Mouse (Mus musculus) MEL (cell line): Measurements from ENCODE around the gene Cabcoco1. TPM values are rescaled to one million over a fixed set of nuclear protein-coding genes. Genes with fewer than 3 reads are reported as not detected.

ENCODE experiments used
- DNase-seq: peaks from one replicate; pipeline ENCODE4 v3.0.0; 2011; ENCODE audit warnings: low read depth, low spot score
- H3K27ac ChIP-seq: 2 replicates; pipeline ENCODE4 v1.5.1; 2012; ENCODE audit warnings: low read depth, mild to moderate bottlenecking, control low read depth, low read length, moderate library complexity; ENCODE audit not compliant: control insufficient read depth
- H3K27me3 ChIP-seq, 2 experiments: fragments of 150-350 bp in 1 of 2; sonication (generic) in 1 of 2; 2 replicates each; pipeline ENCODE4 v1.6.1; 2012; ENCODE audit warnings: low read length in 2 of 2, mild to moderate bottlenecking in 2 of 2, improper control_type of control experiment in 1 of 2, moderate library complexity in 1 of 2; ENCODE audit not compliant: insufficient read depth in 2 of 2, control insufficient read depth in 1 of 2
- H3K36me3 ChIP-seq, 2 experiments: 2 replicates each; pipeline ENCODE4 v1.6.1; 2012 to 2014; ENCODE audit warnings: low read length in 2 of 2, improper control_type of control experiment in 1 of 2, inconsistent platforms in 1 of 2, mild to moderate bottlenecking in 1 of 2; ENCODE audit not compliant: insufficient read depth in 2 of 2, control insufficient read depth in 1 of 2
- H3K4me1 ChIP-seq, 2 experiments: fragments of 150-350 bp in 1 of 2; sonication (generic) in 1 of 2; 2 replicates each; pipeline ENCODE4 v1.6.1; 2012; ENCODE audit warnings: low read length in 2 of 2, improper control_type of control experiment in 1 of 2, mild to moderate bottlenecking in 1 of 2; ENCODE audit not compliant: insufficient read depth in 2 of 2, control insufficient read depth in 1 of 2
- H3K4me3 ChIP-seq, 2 experiments: fragments of 150-350 bp in 1 of 2; sonication (generic) in 1 of 2; 2 replicates each; pipeline ENCODE4 v1.5.1; 2012; ENCODE audit warnings: low read depth in 2 of 2, low read length in 2 of 2, mild to moderate bottlenecking in 2 of 2, moderate library complexity in 2 of 2, control low read depth in 1 of 2, improper control_type of control experiment in 1 of 2; ENCODE audit not compliant: control insufficient read depth in 1 of 2, insufficient read depth in 1 of 2
- H3K79me2 ChIP-seq: 2 replicates; pipeline ENCODE4 v1.6.1; 2012; ENCODE audit warnings: mild to moderate bottlenecking, low read length, moderate library complexity; ENCODE audit not compliant: control insufficient read depth, poor library complexity, insufficient read depth
- H3K9ac ChIP-seq: 2 replicates; pipeline ENCODE4 v1.6.1; 2012; ENCODE audit warnings: low read depth, mild to moderate bottlenecking, control low read depth, low read length, moderate library complexity; ENCODE audit not compliant: control insufficient read depth, poor library complexity, severe bottlenecking
- H3K9me3 ChIP-seq: fragments of 150-350 bp; sonication (generic); replicated peaks from 2 replicates; pipeline ENCODE4 v1.6.1; 2012; ENCODE audit warnings: mild to moderate bottlenecking, low read length, improper control_type of control experiment, moderate library complexity; ENCODE audit not compliant: insufficient read depth
- BHLHE40 ChIP-seq: IDR thresholded peaks from 2 replicates; pipeline ENCODE4 v1.6.1; 2012; ENCODE audit warnings: low read depth, mild to moderate bottlenecking, inconsistent platforms, low read length, improper control_type of control experiment, borderline replicate concordance
- CHD1 ChIP-seq: IDR thresholded peaks from 2 replicates; pipeline ENCODE4 v1.6.1; 2012; ENCODE audit warnings: low read depth, mild to moderate bottlenecking, inconsistent platforms, low read length, improper control_type of control experiment
- ELF1 ChIP-seq: IDR thresholded peaks from 2 replicates; pipeline ENCODE4 v1.6.1; 2014; ENCODE audit warnings: low read depth, mild to moderate bottlenecking, inconsistent platforms, low read length, improper control_type of control experiment, moderate library complexity
- ETS1 ChIP-seq: IDR thresholded peaks from 2 replicates; pipeline ENCODE4 v1.6.1; 2012; ENCODE audit warnings: low read depth, mild to moderate bottlenecking, inconsistent platforms, low read length, improper control_type of control experiment, moderate library complexity
- GATA1 ChIP-seq: IDR thresholded peaks from 2 replicates; pipeline ENCODE4 v1.6.1; 2011; ENCODE audit warnings: low read depth, low read length, improper control_type of control experiment
- MAZ ChIP-seq: IDR thresholded peaks from 2 replicates; pipeline ENCODE4 v1.6.1; 2012; ENCODE audit warnings: low read depth, mild to moderate bottlenecking, inconsistent platforms, low read length, improper control_type of control experiment
- MEF2A ChIP-seq: IDR thresholded peaks from 2 replicates; pipeline ENCODE4 v1.6.1; 2014; ENCODE audit warnings: low read depth, mild to moderate bottlenecking, inconsistent platforms, low read length, improper control_type of control experiment; ENCODE audit not compliant: poor library complexity, insufficient replicate concordance, severe bottlenecking; ENCODE audit errors: extremely low read depth
- MYB ChIP-seq: IDR thresholded peaks from 2 replicates; pipeline ENCODE4 v1.6.1; 2011; ENCODE audit warnings: mild to moderate bottlenecking, low read depth, low read length, improper control_type of control experiment
- MYC ChIP-seq: IDR thresholded peaks from 2 replicates; pipeline ENCODE4 v1.6.1; 2011; ENCODE audit warnings: low read depth, mild to moderate bottlenecking, low read length, improper control_type of control experiment, moderate library complexity
- NELFE ChIP-seq: IDR thresholded peaks from 2 replicates; pipeline ENCODE4 v1.6.1; 2011; ENCODE audit warnings: low read depth, low read length, improper control_type of control experiment
- NRF1 ChIP-seq: IDR thresholded peaks from 2 replicates; pipeline ENCODE4 v1.6.1; 2014; ENCODE audit warnings: low read depth, mild to moderate bottlenecking, inconsistent platforms, low read length, improper control_type of control experiment, moderate library complexity; ENCODE audit not compliant: poor library complexity, insufficient read depth, severe bottlenecking
- POLR2AphosphoS5 ChIP-seq: IDR thresholded peaks from 2 replicates; pipeline ENCODE4 v1.6.1; 2012; ENCODE audit warnings: low read depth, borderline replicate concordance, mild to moderate bottlenecking, inconsistent platforms, low read length, moderate library complexity, mixed read lengths
- RAD21 ChIP-seq: IDR thresholded peaks from 2 replicates; pipeline ENCODE4 v1.6.1; 2011; ENCODE audit warnings: mild to moderate bottlenecking, low read depth, low read length, improper control_type of control experiment
- RCOR1 ChIP-seq: IDR thresholded peaks from 2 replicates; pipeline ENCODE4 v1.6.1; 2012; ENCODE audit warnings: low read depth, mild to moderate bottlenecking, inconsistent platforms, low read length, improper control_type of control experiment
- TAL1 ChIP-seq: IDR thresholded peaks from 2 replicates; pipeline ENCODE4 v1.6.1; 2012; ENCODE audit warnings: mild to moderate bottlenecking, inconsistent platforms, low read length, moderate library complexity, mixed read lengths
- TBP ChIP-seq: IDR thresholded peaks from 2 replicates; pipeline ENCODE4 v1.8.0; 2011; ENCODE audit warnings: low read depth, low read length, improper control_type of control experiment
- UBTF ChIP-seq: IDR thresholded peaks from 2 replicates; pipeline ENCODE4 v1.6.1; 2012; ENCODE audit warnings: low read depth, mild to moderate bottlenecking, inconsistent platforms, low read length, improper control_type of control experiment, moderate library complexity, borderline replicate concordance; ENCODE audit not compliant: insufficient read depth
- USF2 ChIP-seq, 2 experiments: IDR thresholded peaks; 2 replicates each; pipeline ENCODE4 v1.6.1; 2011 to 2012; ENCODE audit warnings: improper control_type of control experiment in 2 of 2, low read length in 2 of 2, borderline replicate concordance in 1 of 2, inconsistent platforms in 1 of 2, low read depth in 1 of 2, mild to moderate bottlenecking in 1 of 2; ENCODE audit not compliant: insufficient read depth in 1 of 2
- ZMIZ1 ChIP-seq: IDR thresholded peaks from 2 replicates; pipeline ENCODE4 v1.6.1; 2012; ENCODE audit warnings: low read depth, mild to moderate bottlenecking, inconsistent platforms, low read length, improper control_type of control experiment, moderate library complexity
- ZNF384 ChIP-seq: IDR thresholded peaks from 2 replicates; pipeline ENCODE4 v1.6.1; 2012; ENCODE audit warnings: low read depth, mild to moderate bottlenecking, inconsistent platforms, low read length, improper control_type of control experiment
- polyA plus RNA-seq, 2 experiments: library from polyadenylated mRNA; stranded (reverse) in 1 of 2; unstranded in 1 of 2; fragments of >175 nt in 1 of 2; fragments of >200 nt in 1 of 2; gene quantifications; 2 replicates each; pipeline versions ENCODE4 v1.2.1 to v1.2.4; 2012; ENCODE audit warnings: low replicate concordance in 2 of 2, low read depth in 1 of 2; ENCODE audit not compliant: insufficient read length in 2 of 2, insufficient read depth in 1 of 2, missing spikeins in 1 of 2
- total RNA-seq: library from RNA; depleted of rRNA; stranded (reverse); fragments of 300-350 nt; gene quantifications from 2 replicates; pipeline ENCODE4 v1.2.3, GENCODE M21; 2012

Cabcoco1 gene
- total and polyA plus RNA-seq, 3 experiments: not detected

- no peak for TF ChIP-seq MYB
- no peak for TF ChIP-seq USF2 (IDR thresholded peaks at IDR 0.05; ENCODE audit: borderline replicate concordance in 1 of 2, insufficient read depth in 1 of 2, low read depth in 1 of 2, low read length in 2 of 2)
- TF ChIP-seq MYC: no peak
- no peak for TF ChIP-seq RAD21
- TF ChIP-seq MAZ: no peak
- TF ChIP-seq POLR2AphosphoS5: no peak
- TF ChIP-seq TAL1: no peak
- TF ChIP-seq NELFE: no peak
- no peak for TF ChIP-seq ETS1
- no peak for TF ChIP-seq UBTF
- no peak for TF ChIP-seq RCOR1
- no peak for TF ChIP-seq TBP
- Histone ChIP-seq H3K27me3 (no peaks in the 10 kb centered on the region), H3K9ac (no peak overlapping the region), H3K36me3 (no peaks in the 10 kb centered on the region), H3K4me3 (no peak overlapping the region), H3K79me2 (no peaks in the 10 kb centered on the region), H3K9me3 (no peaks in the 10 kb centered on the region), H3K4me1 (no peaks in the 10 kb centered on the region), H3K27ac (no peak overlapping the region)
- no peak for DNase-seq
Observed at GRCm38 (mm10) chr10:68528958-68529357, 12.7 kb downstream of the Cabcoco1 start.

- no peaks in the 10 kb centered on the region for H3K36me3 ChIP-seq
- DNase-seq: no peak
- H3K79me2 ChIP-seq: no peaks in the 10 kb centered on the region
- no peaks in the 10 kb centered on the region for H3K4me1 ChIP-seq
- no peak overlapping the region for H3K9ac ChIP-seq
- H3K27ac ChIP-seq: no peak overlapping the region
- H3K4me3 ChIP-seq: no peak overlapping the region
- no peaks in the 10 kb centered on the region for H3K9me3 ChIP-seq
- TF ChIP-seq POLR2AphosphoS5 (no peak), ZNF384 (no peak), NRF1 (no peak), CHD1 (no peak), ETS1 (no peak), GATA1 (no peak), MEF2A (no peak), ZMIZ1 (no peak), ELF1 (no peak), BHLHE40 (no peak)
- H3K27me3 ChIP-seq: no peaks in the 10 kb centered on the region
Observed at GRCm38 (mm10) chr10:68522106-68522505, 19.6 kb downstream of the Cabcoco1 start.
